In genomic region chr4:54946662-54947055, GRCm38 (mm10) we compare ENCODE assay signal across 8 mouse cellular contexts. TPM values are rescaled to one million over a fixed set of nuclear protein-coding genes. Genes with fewer than 3 reads are reported as not detected.
A peak's percentile ranks its signal among the peaks of the same experiment; 100 is the strongest.
DNase-seq lines count a peak whose midpoint lies in the region; ATAC-seq and TF ChIP-seq lines count a peak whose summit lies in the region.

No protein-coding gene starts in this region.

- no peaks in the 10 kb centered on the region for H3K9me3 ChIP-seq in embryonic facial prominence, embryonic 10.5 days
- H3K9me3 ChIP-seq in hindbrain, embryonic 13.5 days: no peaks in the 10 kb centered on the region
- H3K9me3 ChIP-seq in midbrain, embryonic 13.5 days: no peaks in the 10 kb centered on the region

- DNase-seq in kidney, adult 2 months: no peak
- no peak for DNase-seq in kidney, postnatal 25 days
- no peak for DNase-seq in embryonic facial prominence, embryonic 10.5 days (ENCODE audit: low spot score)
- DNase-seq in gastrocnemius, postnatal 36 days: no peak
- DNase-seq in c-Kit-positive CD71-positive TER-119-positive erythroid progenitor cells, embryonic 14.5 days (ENCODE audit: low spot score): no peak

- TF ChIP-seq CTCF in kidney, adult 2 months (conservative IDR thresholded peaks at IDR 0.05; ENCODE audit: insufficient read depth, insufficient read length, low read depth, low read length): no peak

- intact Hi-C loops in gastrocnemius, postnatal 36 days (cut with DNase I): loop anchor here (5.0 kb wide), 3 partner anchors 66 to 296 kb away; no protein-coding TSS in a partner anchor

- H3K4me1 ChIP-seq in kidney, adult 2 months (ENCODE audit: control insufficient read depth, insufficient read depth, low read length): peaks cover 5% of the 10 kb centered on the region; the same call in 1 of the 2 replicates
- H3K4me1 ChIP-seq in embryonic facial prominence, embryonic 10.5 days: peaks cover 29% of the 10 kb centered on the region
- peaks cover 21% of the 10 kb centered on the region for H3K4me1 ChIP-seq in hindbrain, embryonic 13.5 days (replicated peaks)
- peaks cover 25% of the 10 kb centered on the region for H3K4me1 ChIP-seq in midbrain, embryonic 13.5 days (replicated peaks)

- peak overlapping the region; percentile 88 for H3K4me2 ChIP-seq in hindbrain, embryonic 13.5 days
- peak overlapping the region; percentile 92 for H3K4me2 ChIP-seq in midbrain, embryonic 13.5 days (replicated peaks)

- H3K27ac ChIP-seq in kidney, adult 2 months (ENCODE audit: insufficient read depth, low read depth, low read length): 0 out of 2 replicates have a peak overlapping the region, but pooled peaks have one; percentile 7
- H3K27ac ChIP-seq in embryonic facial prominence, embryonic 10.5 days (replicated peaks): peak overlapping the region; percentile 99
- peak overlapping the region; percentile 100 for H3K27ac ChIP-seq in hindbrain, embryonic 13.5 days
- H3K27ac ChIP-seq in midbrain, embryonic 13.5 days: peak overlapping the region; percentile 99

- H3K9ac ChIP-seq in hindbrain, embryonic 13.5 days: peak overlapping the region; percentile 97
- H3K9ac ChIP-seq in midbrain, embryonic 13.5 days (replicated peaks): peak overlapping the region; percentile 99

- no peak for TF ChIP-seq POLR2A in kidney, adult 2 months (IDR thresholded peaks at IDR 0.05; ENCODE audit: low read depth, low read length)

- 2% methylated on average over 10 of the region's 10 CpGs for WGBS in kidney, adult 2 months
- WGBS in embryonic facial prominence, embryonic 10.5 days: 0% methylated on average over 10 of the region's 10 CpGs
- under 1% methylated on average over 10 of the region's 10 CpGs for WGBS in hindbrain, embryonic 13.5 days
- under 1% methylated on average over 10 of the region's 10 CpGs for WGBS in midbrain, embryonic 13.5 days

- no peak for ATAC-seq in hindbrain, embryonic 13.5 days (ENCODE audit: low FRiP score)
- no peak for ATAC-seq in midbrain, embryonic 13.5 days
- ATAC-seq in activated CD4-positive, CD25-positive, alpha-beta regulatory T cell, adult 4 months: no peak

- H3K27me3 ChIP-seq in kidney, adult 2 months (replicated peaks; ENCODE audit: control insufficient read depth, insufficient read depth, low read length): no peaks in the 10 kb centered on the region
- no peaks in the 10 kb centered on the region for H3K27me3 ChIP-seq in embryonic facial prominence, embryonic 10.5 days (replicated peaks; ENCODE audit: low read depth, poor library complexity, severe bottlenecking)
- H3K27me3 ChIP-seq in hindbrain, embryonic 13.5 days: no peaks in the 10 kb centered on the region
- no peaks in the 10 kb centered on the region for H3K27me3 ChIP-seq in midbrain, embryonic 13.5 days

- H3K36me3 ChIP-seq in kidney, adult 2 months (ENCODE audit: control insufficient read depth, insufficient read depth, low read length): no peaks in the 10 kb centered on the region
- H3K36me3 ChIP-seq in embryonic facial prominence, embryonic 10.5 days (replicated peaks): peaks cover 9% of the 10 kb centered on the region
- H3K36me3 ChIP-seq in hindbrain, embryonic 13.5 days: no peaks in the 10 kb centered on the region
- no peaks in the 10 kb centered on the region for H3K36me3 ChIP-seq in midbrain, embryonic 13.5 days

- peak overlapping the region; percentile 77 for H3K4me3 ChIP-seq in kidney, adult 2 months (ENCODE audit: insufficient read depth, low read depth, low read length)
- peak overlapping the region; percentile 86 for H3K4me3 ChIP-seq in embryonic facial prominence, embryonic 10.5 days
- peak overlapping the region; percentile 87 for H3K4me3 ChIP-seq in hindbrain, embryonic 13.5 days
- peak overlapping the region; percentile 92 for H3K4me3 ChIP-seq in midbrain, embryonic 13.5 days (replicated peaks)

RNA-seq across cellular contexts. Expression of gene Zfp462, which starts 1.8 kb away (rescaled TPM):
- polyA plus RNA-seq in kidney, adult 2 months (2012; rRNA removed): 8.7 and 10.2 TPM in 2 replicates
- polyA plus RNA-seq in embryonic facial prominence, embryonic 10.5 days (2016; fragmentation: Nextera tagmentation; extraction: Ambion mirVana): 14.8 TPM in 2 replicates
- polyA plus RNA-seq in hindbrain, embryonic 13.5 days (2015; fragmentation: Nextera tagmentation; extraction: Ambion mirVana): 16.7 and 18.2 TPM in 2 replicates
- polyA plus RNA-seq in midbrain, embryonic 13.5 days (2015; fragmentation: Nextera tagmentation; extraction: Ambion mirVana): 22.6 and 23.1 TPM in 2 replicates
- 10 to 100 TPM in 1 of 2 experiments, 1 to 10 TPM in 1; 9.3 to 12.0 TPM for total RNA-seq in gastrocnemius, postnatal 36 days (2021)
- polyA plus RNA-seq in activated CD4-positive, CD25-positive, alpha-beta regulatory T cell, adult 4 months (2017; shearing (Covaris generic)): under 1 TPM in 1 of 2 experiments, not detected in 1; 0.03 TPM

Comparison
In these comparisons a context has a peak if more than half of its experiments do, and no peak if none do; other contexts are left out.
1. H3K27ac ChIP-seq: peak in every context shown above with its lines; median percentile 100 in hindbrain, embryonic 13.5 days; 99 in embryonic facial prominence, embryonic 10.5 days; 99 in midbrain, embryonic 13.5 days; 7 in kidney, adult 2 months.